Mouse (Mus musculus): Measurements from ENCODE around the gene Tnfrsf13b. TPM values are rescaled to one million over a fixed set of nuclear protein-coding genes. Genes with fewer than 3 reads are reported as not detected.
"Not testable (repeated sequence)": the region's sequence is repeated elsewhere in the genome, so short reads cannot be mapped to it uniquely, and the experiment has no call there.

The Tnfrsf13b gene
- polyA plus RNA-seq, 1 experiment from 2014 or later: 4.8 TPM

DNA sequence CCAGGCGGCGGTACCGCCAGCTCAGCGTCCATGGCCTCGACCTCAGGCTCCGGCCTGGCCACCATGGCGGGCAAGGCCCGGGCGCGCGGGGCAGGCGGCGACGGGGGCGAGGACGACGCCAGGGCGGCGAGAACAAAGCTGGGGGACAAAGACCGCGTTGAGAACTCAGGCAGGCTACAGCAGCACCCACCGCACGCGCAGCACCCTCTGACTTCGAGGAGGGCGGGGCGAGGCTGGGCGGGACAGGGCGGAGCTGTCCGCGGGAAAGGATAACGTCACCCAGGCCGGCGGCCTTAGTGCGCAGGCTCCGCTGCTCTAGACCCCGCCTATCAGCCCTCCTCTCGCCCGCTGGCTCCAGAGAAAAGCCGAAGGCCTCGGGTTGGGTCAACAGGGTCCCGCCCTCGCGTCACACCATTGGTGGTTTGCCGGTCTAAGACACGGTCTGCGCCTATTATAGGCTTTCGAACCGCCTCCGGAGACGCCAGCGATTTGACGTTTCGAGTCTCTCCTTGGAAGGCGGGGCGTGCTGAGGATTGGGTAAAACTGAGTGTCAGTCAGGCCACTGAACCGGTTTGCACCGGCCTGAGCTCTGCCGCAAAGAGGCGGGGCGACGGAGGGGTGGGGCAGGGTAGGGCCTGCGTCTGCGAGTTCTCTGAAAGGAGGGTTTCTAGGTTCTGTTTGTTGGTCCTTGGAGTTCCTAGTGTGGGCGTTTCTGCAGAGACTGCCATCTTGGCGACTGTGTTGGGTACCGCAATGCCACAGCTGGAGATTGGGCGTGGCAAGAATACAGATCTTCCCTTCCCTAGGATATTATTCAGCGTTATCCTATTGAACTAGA, 48.5 kb downstream of the Tnfrsf13b start, which contains the start of gene Usp22:
TSS of gene Usp22 (minus strand) at position 235 of the 838 bp plus-strand sequence.
- WGBS (ENCODE audit: insufficient replicate concordance): under 1% methylated on average over 69 of the region's 69 CpGs
- no peaks in the 10 kb centered on the region for H3K9me3 ChIP-seq (replicated peaks; ENCODE audit: control insufficient read depth, low read length)
- peak within 1 kb of the TSS; percentile 83 for H3K4me3 ChIP-seq (ENCODE audit: low read depth, low read length)
- peak within 1 kb of the TSS; percentile 99 for H3K4me2 ChIP-seq (ENCODE audit: low read depth, low read length)
- no peaks in the 10 kb centered on the region for H3K27me3 ChIP-seq (ENCODE audit: control insufficient read depth, insufficient read depth, low read depth, low read length)
- peak within 1 kb of the TSS; percentile 85 for H3K27ac ChIP-seq (ENCODE audit: low read length)
- no peaks in the 10 kb centered on the region for H3K36me3 ChIP-seq (ENCODE audit: control insufficient read depth, insufficient read depth)
- peaks cover 19% of the 10 kb centered on the region for H3K4me1 ChIP-seq (ENCODE audit: control insufficient read depth, low read depth, low read length)
- peak within 1 kb of the TSS; percentile 96 for H3K9ac ChIP-seq (ENCODE audit: low read depth, low read length)
- peak; percentile 94 for ATAC-seq (ENCODE audit: low read depth)

DNA sequence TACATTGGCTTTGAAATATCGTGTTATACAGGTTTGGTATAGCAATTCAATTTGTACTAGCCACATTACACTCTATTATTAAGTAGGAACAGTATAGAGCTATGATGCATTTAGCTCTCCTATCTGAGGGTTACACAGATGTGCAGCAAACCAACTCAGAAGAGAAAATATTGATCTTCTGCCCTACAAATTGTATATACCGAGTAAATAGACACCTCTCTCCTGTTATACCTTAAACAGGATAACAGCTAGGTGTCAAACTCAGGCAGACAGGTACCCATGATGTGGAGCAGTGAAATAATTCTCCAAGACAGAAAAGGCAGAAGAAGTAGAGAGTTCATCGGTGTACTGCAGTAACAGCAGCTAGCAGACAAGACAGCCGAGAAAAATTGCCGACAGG, 49.2 kb downstream of the Tnfrsf13b start:
- no peak overlapping the region for H3K4me3 ChIP-seq (ENCODE audit: low read depth, low read length)
- H3K9me3 ChIP-seq (replicated peaks; ENCODE audit: control insufficient read depth, low read length): no peaks in the 10 kb centered on the region
- peaks cover 19% of the 10 kb centered on the region for H3K4me1 ChIP-seq (ENCODE audit: control insufficient read depth, low read depth, low read length)
- H3K9ac ChIP-seq (ENCODE audit: low read depth, low read length): no peak overlapping the region
- 58% methylated on average over 5 of the region's 5 CpGs for WGBS (ENCODE audit: insufficient replicate concordance)
- no peaks in the 10 kb centered on the region for H3K27me3 ChIP-seq (ENCODE audit: control insufficient read depth, insufficient read depth, low read depth, low read length)
- H3K4me2 ChIP-seq (ENCODE audit: low read depth, low read length): peak overlapping the region; percentile 99
- peak overlapping the region; percentile 32; the same call in 1 of the 2 replicates for H3K27ac ChIP-seq (ENCODE audit: low read length)
- H3K36me3 ChIP-seq (ENCODE audit: control insufficient read depth, insufficient read depth): no peaks in the 10 kb centered on the region
- no peak for ATAC-seq (ENCODE audit: low read depth)

DNA sequence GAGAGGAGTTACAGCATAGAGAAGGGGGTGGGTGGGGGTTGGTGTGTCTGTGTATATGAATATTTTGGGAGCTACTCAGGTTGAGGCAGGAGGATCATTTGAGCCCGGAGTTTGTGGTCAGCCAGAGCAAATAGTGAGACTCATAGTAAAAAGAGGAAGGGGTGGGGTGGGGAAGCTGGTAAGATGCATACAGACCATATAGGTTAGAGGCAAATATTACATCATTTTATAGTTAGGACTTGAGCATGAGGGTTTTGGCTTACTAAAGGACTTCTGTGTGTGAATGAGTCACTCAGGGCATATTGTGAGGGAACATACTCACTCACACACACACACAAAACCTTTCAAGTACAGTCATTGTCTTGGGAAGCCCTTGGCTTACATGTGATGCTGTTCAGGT, 49.8 kb downstream of the Tnfrsf13b start:
- Histone ChIP-seq H3K27ac (ENCODE audit: low read length) (no peak overlapping the region), H3K9ac (ENCODE audit: low read depth, low read length) (no peak overlapping the region)
- 13% methylated on average over 1 of the region's 1 CpGs for WGBS (ENCODE audit: insufficient replicate concordance)

DNA sequence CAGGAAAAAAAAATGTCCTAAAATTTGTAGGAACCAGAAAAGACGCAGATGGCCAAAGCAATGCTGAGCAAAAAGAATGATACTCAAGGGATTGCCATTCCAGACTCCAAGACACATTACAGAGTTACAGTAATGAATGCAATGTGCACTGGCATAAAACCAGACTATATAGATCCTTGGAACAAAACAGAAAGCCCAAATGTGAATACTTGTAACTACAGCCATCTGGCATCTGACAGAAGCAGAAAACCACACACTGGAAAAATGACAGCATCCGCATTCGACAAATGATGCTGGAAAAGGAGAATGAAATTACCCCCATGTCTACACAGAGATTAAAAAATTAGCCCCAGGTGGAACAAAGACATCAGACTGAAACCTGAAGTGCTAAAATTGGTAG, 53.8 kb downstream of the Tnfrsf13b start:
- 78% methylated on average over 3 of the region's 3 CpGs for WGBS (ENCODE audit: insufficient replicate concordance)

More for the DNA sequence above, 49.8 kb downstream of the Tnfrsf13b start:
- H3K9me3 ChIP-seq (replicated peaks; ENCODE audit: control insufficient read depth, low read length): no peaks in the 10 kb centered on the region
- no peak for ATAC-seq (ENCODE audit: low read depth)
- no peak overlapping the region for H3K4me3 ChIP-seq (ENCODE audit: low read depth, low read length)
- H3K36me3 ChIP-seq (ENCODE audit: control insufficient read depth, insufficient read depth): no peaks in the 10 kb centered on the region
- H3K4me1 ChIP-seq (ENCODE audit: control insufficient read depth, low read depth, low read length): peaks cover 19% of the 10 kb centered on the region
- H3K27me3 ChIP-seq (ENCODE audit: control insufficient read depth, insufficient read depth, low read depth, low read length): no peaks in the 10 kb centered on the region
- H3K4me2 ChIP-seq (ENCODE audit: low read depth, low read length): no peak overlapping the region

DNA sequence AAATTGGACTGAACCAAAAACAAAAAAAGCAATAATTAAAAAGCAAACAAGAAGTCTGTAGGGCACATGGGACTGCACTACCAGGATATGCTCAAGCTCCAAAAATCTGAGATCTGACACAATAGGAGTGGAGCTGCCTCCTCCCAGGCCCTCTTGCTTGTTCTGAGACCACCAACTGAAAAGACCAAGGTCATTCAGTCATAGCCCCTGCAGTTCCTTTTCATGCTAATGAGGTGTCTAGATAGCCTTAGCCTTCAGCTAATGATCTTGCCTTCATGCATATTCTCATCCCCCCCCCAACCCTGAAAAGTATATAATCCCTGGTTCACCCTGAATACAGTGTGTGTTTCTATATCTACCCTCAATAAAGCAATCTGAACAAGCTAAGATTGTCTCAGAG, 55.1 kb downstream of the Tnfrsf13b start:
- no peaks in the 10 kb centered on the region for H3K9me3 ChIP-seq (replicated peaks; ENCODE audit: control insufficient read depth, low read length)
- no peak overlapping the region for H3K27ac ChIP-seq (ENCODE audit: low read length)
- H3K4me2 ChIP-seq (ENCODE audit: low read depth, low read length): no peak overlapping the region
- H3K9ac ChIP-seq (ENCODE audit: low read depth, low read length): no peak overlapping the region
- no peaks in the 10 kb centered on the region for H3K36me3 ChIP-seq (ENCODE audit: control insufficient read depth, insufficient read depth)
- no peak for ATAC-seq (ENCODE audit: low read depth)
- no peak overlapping the region for H3K4me3 ChIP-seq (ENCODE audit: low read depth, low read length)
- H3K27me3 ChIP-seq (ENCODE audit: control insufficient read depth, insufficient read depth, low read depth, low read length): no peaks in the 10 kb centered on the region
- no peaks in the 10 kb centered on the region for H3K4me1 ChIP-seq (ENCODE audit: control insufficient read depth, low read depth, low read length)

More for the DNA sequence above, 53.8 kb downstream of the Tnfrsf13b start:
- ATAC-seq (ENCODE audit: low read depth): no peak
- H3K27ac ChIP-seq (ENCODE audit: low read length): no peak overlapping the region
- no peak overlapping the region for H3K4me3 ChIP-seq (ENCODE audit: low read depth, low read length)
- peaks cover 5% of the 10 kb centered on the region for H3K4me1 ChIP-seq (ENCODE audit: control insufficient read depth, low read depth, low read length)
- H3K27me3 ChIP-seq (ENCODE audit: control insufficient read depth, insufficient read depth, low read depth, low read length): no peaks in the 10 kb centered on the region
- no peaks in the 10 kb centered on the region for H3K36me3 ChIP-seq (ENCODE audit: control insufficient read depth, insufficient read depth)
- no peak overlapping the region for H3K9ac ChIP-seq (ENCODE audit: low read depth, low read length)
- H3K9me3 ChIP-seq (replicated peaks; ENCODE audit: control insufficient read depth, low read length): no peaks in the 10 kb centered on the region
- H3K4me2 ChIP-seq (ENCODE audit: low read depth, low read length): no peak overlapping the region

DNA sequence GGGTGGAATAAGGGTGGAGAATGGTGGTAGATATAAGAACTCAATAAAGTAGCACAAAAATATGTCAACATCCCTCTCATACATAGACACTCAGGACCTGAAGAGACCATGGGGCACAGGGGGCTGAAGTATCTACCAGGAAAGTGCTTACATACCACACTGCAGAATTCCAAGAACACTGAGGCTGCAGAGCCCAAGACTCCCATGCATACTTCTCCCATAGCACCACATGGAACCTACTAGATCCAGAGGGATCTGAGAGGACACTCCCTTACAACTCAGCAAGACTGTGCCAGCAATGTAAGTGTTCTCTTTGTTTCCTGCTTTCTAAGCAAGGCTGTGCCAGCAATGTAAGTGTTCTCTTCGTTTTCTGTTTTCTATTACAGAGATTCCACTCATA, 57.3 kb downstream of the Tnfrsf13b start:
- H3K4me3 ChIP-seq (ENCODE audit: low read depth, low read length): no peak overlapping the region
- no peak overlapping the region for H3K4me2 ChIP-seq (ENCODE audit: low read depth, low read length)
- 46% methylated on average over 1 of the region's 1 CpGs for WGBS (ENCODE audit: insufficient replicate concordance)
- no peak overlapping the region for H3K9ac ChIP-seq (ENCODE audit: low read depth, low read length)
- H3K27me3 ChIP-seq (ENCODE audit: control insufficient read depth, insufficient read depth, low read depth, low read length): no peaks in the 10 kb centered on the region
- H3K27ac ChIP-seq (ENCODE audit: low read length): no peak overlapping the region
- no peak for ATAC-seq (ENCODE audit: low read depth)
- no peaks in the 10 kb centered on the region for H3K4me1 ChIP-seq (ENCODE audit: control insufficient read depth, low read depth, low read length)
- no peaks in the 10 kb centered on the region for H3K36me3 ChIP-seq (ENCODE audit: control insufficient read depth, insufficient read depth)
- no peaks in the 10 kb centered on the region for H3K9me3 ChIP-seq (replicated peaks; ENCODE audit: control insufficient read depth, low read length)

DNA sequence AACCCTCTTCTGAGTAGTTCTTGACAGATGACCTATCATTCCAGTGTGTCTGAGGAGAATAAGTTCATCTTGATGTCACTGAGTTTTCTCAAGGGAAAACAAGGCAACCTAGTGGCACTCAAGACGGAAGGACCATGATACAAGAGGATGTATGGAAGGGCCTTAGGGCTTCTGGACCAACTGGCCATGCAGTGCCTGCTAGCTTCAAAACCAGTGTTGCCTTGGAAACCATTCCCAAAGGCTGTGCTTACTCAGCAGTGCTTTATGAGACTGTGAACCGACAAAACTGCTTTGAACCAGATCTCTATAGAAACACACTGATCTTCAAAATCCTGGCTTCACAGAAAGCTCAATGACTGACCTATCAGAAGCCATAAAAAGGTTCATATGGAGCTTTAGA, 64.2 kb downstream of the Tnfrsf13b start:
- Histone ChIP-seq H3K4me2 (ENCODE audit: low read depth, low read length) (no peak overlapping the region), H3K27me3 (ENCODE audit: control insufficient read depth, insufficient read depth, low read depth, low read length) (peaks cover 8% of the 10 kb centered on the region), H3K9ac (ENCODE audit: low read depth, low read length) (no peak overlapping the region), H3K9me3 (replicated peaks; ENCODE audit: control insufficient read depth, low read length) (no peaks in the 10 kb centered on the region), H3K27ac (ENCODE audit: low read length) (no peak overlapping the region), H3K36me3 (ENCODE audit: control insufficient read depth, insufficient read depth) (no peaks in the 10 kb centered on the region), H3K4me1 (ENCODE audit: control insufficient read depth, low read depth, low read length) (no peaks in the 10 kb centered on the region), H3K4me3 (ENCODE audit: low read depth, low read length) (no peak overlapping the region)
- ATAC-seq (ENCODE audit: low read depth): no peak
- 67% methylated on average over 2 of the region's 2 CpGs for WGBS (ENCODE audit: insufficient replicate concordance)

DNA sequence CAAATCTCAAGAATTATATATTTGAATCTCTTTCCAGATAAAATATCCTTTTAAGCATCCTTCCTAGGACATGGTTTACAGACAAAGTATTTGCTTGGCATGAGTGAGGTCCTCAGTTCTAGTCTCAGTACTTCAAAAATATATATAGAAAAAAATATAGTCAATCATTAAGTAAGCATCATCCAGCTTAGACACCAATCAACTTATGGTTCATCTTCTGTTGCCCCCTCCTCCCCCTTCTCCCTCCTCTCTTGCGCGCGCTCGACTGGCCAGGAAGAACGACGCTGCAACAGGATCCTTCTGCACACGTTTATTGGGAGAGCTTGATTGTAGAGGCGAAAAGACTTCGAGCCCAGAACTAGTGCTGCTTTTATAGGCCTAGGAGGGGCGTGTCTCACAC, 65.6 kb downstream of the Tnfrsf13b start:
- H3K4me2 ChIP-seq (ENCODE audit: low read depth, low read length); H3K9me3 ChIP-seq (replicated peaks; ENCODE audit: control insufficient read depth, low read length); H3K27me3 ChIP-seq (ENCODE audit: control insufficient read depth, insufficient read depth, low read depth, low read length); H3K4me1 ChIP-seq (ENCODE audit: control insufficient read depth, low read depth, low read length); H3K4me3 ChIP-seq (ENCODE audit: low read depth, low read length); H3K9ac ChIP-seq (ENCODE audit: low read depth, low read length); ATAC-seq (ENCODE audit: low read depth); H3K36me3 ChIP-seq (ENCODE audit: control insufficient read depth, insufficient read depth); H3K27ac ChIP-seq (ENCODE audit: low read length): not testable (repeated sequence)
- 80% methylated on average over 7 of the region's 10 CpGs for WGBS (ENCODE audit: insufficient replicate concordance)

DNA sequence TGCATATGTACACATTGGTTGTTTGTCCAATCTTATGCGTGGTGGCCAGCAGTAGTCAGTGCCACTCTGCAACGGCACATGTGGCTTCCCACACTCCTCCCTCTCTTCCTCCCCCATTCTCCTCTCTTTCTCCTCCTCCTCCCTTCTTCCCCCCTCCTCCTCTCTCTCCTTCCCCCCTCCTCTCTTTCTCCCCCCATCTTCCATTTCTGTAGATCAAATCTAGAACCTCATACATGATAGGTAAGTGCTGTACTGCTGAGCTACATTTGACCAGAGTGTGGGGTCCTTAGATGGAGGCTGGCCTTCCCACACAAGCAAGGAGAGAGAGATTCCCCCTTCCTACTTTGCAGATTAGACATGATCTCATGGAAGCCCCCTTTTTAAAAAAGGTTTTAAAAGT, 66.2 kb downstream of the Tnfrsf13b start:
- Histone ChIP-seq H3K36me3 (ENCODE audit: control insufficient read depth, insufficient read depth) (no peaks in the 10 kb centered on the region), H3K4me2 (ENCODE audit: low read depth, low read length) (no peak overlapping the region), H3K9me3 (replicated peaks; ENCODE audit: control insufficient read depth, low read length) (no peaks in the 10 kb centered on the region), H3K4me3 (ENCODE audit: low read depth, low read length) (no peak overlapping the region), H3K27me3 (ENCODE audit: control insufficient read depth, insufficient read depth, low read depth, low read length) (peaks cover 8% of the 10 kb centered on the region), H3K27ac (ENCODE audit: low read length) (no peak overlapping the region), H3K4me1 (ENCODE audit: control insufficient read depth, low read depth, low read length) (no peaks in the 10 kb centered on the region), H3K9ac (ENCODE audit: low read depth, low read length) (no peak overlapping the region)
- 100% methylated on average over 2 of the region's 2 CpGs for WGBS (ENCODE audit: insufficient replicate concordance)
- no peak for ATAC-seq (ENCODE audit: low read depth)
